Mouse (Mus musculus): ENCODE measurements at regions not wholly inside any gene's neighbourhood (a gene's known extent, or its start where the extent isn't known, plus 50 kb on each side); places are given as distances from the start of the nearest gene placed in this dataset.
A peak's percentile ranks its signal among the peaks of the same experiment; 100 is the strongest.

- peak; percentile 27; the same call in 1 of the 2 replicates for TF ChIP-seq CTCF (IDR thresholded peaks at IDR 0.05; ENCODE audit: low read depth, low read length)
- TF ChIP-seq POLR2AphosphoS5 (IDR thresholded peaks at IDR 0.05; ENCODE audit: insufficient replicate concordance, low read depth, low read length): no peak
Observed at GRCm38 (mm10) chr12:71701753-71702152, 129.1 kb upstream of the Daam1 start.
